Mouse (Mus musculus): ENCODE data around the gene Cacna1d. TPM values are rescaled to one million over a fixed set of nuclear protein-coding genes. Genes with fewer than 3 reads are reported as not detected.

Cacna1d gene
- polyA plus RNA-seq, 1 experiment from 2014 or later, result 8.2 TPM

DNA sequence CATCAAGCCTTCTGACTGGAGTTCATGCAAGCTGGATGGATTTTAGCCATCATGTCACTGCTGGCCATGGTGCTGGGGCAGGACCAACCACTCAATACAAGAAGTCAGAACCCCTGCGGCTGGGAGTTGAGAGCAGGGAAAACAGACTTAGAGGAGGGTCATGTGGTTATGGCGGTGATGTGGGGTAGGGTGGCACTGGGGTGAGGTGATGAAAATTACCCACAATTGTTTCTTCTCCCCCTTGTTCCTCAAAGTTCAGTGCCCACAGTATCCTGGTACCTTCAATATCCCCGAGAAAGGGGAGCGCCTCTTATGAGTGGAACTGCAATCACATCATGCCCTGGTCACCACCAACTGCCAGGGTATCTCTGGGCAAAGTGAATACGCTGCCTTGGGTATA is 239.9 kb downstream of the Cacna1d start:
- Histone ChIP-seq H3K9me3 (no peaks in the 10 kb centered on the region), H3K4me2 (replicated peaks) (no peak overlapping the region), H3K9ac (replicated peaks) (no peak overlapping the region), H3K27me3 (no peaks in the 10 kb centered on the region), H3K4me1 (peaks cover 16% of the 10 kb centered on the region), H3K4me3 (no peak overlapping the region), H3K36me3 (no peaks in the 10 kb centered on the region), H3K27ac (replicated peaks) (no peak overlapping the region)
- no peak for ATAC-seq (replicated peaks)
- WGBS, result 90% methylated on average over 5 of the region's 5 CpGs

DNA sequence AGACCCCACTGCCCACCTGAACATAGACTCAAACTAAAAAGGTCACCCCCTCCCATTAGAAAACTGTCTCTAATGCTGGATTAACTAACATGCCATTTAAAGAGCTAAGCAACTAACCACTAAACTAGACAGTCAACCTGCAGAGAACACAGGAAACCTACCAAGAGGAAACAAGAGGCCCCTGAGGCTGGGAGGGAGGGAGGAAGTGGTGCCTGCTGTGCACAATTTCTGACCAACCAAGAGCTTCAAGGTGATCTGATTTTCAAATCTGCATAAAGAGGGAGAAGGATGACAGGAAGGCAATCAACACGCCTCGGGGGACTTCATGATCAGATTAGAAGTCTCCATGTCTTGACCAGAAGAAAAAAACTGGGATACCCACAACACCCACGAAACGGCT is 241.7 kb downstream of the Cacna1d start:
- Histone ChIP-seq H3K36me3 (no peaks in the 10 kb centered on the region), H3K4me1 (peaks cover 3% of the 10 kb centered on the region; the same call in 1 of the 2 replicates), H3K4me2 (replicated peaks) (no peak overlapping the region), H3K27me3 (no peaks in the 10 kb centered on the region), H3K9ac (replicated peaks) (no peak overlapping the region), H3K27ac (replicated peaks) (no peak overlapping the region), H3K9me3 (no peaks in the 10 kb centered on the region), H3K4me3 (no peak overlapping the region)
- 89% methylated on average over 4 of the region's 4 CpGs for WGBS
- ATAC-seq (replicated peaks), result no peak

DNA sequence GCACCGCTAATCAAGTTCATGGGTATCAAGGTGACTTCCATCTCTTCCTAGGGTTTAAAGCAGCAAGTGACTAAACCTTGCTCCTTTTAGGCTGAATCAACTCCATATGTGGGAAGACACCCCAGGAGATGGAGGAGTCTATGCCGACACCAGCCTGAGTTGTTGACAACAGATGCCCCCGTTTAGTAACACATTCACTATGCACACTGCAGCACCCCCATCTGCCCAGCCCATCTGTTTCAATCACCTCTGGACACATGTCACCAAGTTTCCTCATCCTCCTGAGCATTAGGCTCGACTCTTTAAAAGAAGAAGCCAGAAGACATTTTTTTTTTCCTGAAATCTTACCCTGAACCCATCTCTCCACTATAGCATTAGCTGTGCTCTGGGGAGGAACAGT is 242.4 kb downstream of the Cacna1d start:
- no peak overlapping the region for H3K9ac ChIP-seq (replicated peaks)
- no peak overlapping the region for H3K4me3 ChIP-seq
- no peak overlapping the region for H3K27ac ChIP-seq (replicated peaks)
- peaks cover 3% of the 10 kb centered on the region; the same call in 1 of the 2 replicates for H3K4me1 ChIP-seq
- H3K9me3 ChIP-seq, result no peaks in the 10 kb centered on the region
- ATAC-seq (replicated peaks), result no peak
- H3K27me3 ChIP-seq, result no peaks in the 10 kb centered on the region
- WGBS, result 72% methylated on average over 4 of the region's 4 CpGs
- H3K36me3 ChIP-seq, result no peaks in the 10 kb centered on the region
- H3K4me2 ChIP-seq (replicated peaks), result no peak overlapping the region

DNA sequence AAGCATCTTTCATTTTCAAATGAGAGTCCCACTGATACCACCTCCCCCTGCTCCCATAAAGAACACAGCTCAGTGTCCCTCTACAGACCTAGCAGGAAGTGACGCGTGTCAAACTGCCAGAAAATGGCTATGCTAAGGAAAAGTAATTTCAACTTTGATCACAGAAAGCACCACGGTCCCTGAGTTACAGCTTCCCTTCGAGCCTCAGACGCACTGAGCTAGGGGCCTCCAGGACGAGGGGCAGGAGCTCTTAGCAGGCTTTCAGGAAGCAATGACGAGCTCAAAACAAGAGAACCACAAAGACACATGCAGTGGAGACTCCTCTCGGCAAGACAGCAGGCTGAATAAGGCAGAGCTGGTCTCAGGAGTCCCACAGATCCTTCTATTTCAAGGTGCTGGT is 243.1 kb downstream of the Cacna1d start:
- Histone ChIP-seq H3K27ac (replicated peaks) (no peak overlapping the region), H3K36me3 (no peaks in the 10 kb centered on the region), H3K4me2 (replicated peaks) (no peak overlapping the region), H3K4me1 (peaks cover 3% of the 10 kb centered on the region; the same call in 1 of the 2 replicates), H3K9ac (replicated peaks) (no peak overlapping the region), H3K9me3 (no peaks in the 10 kb centered on the region), H3K4me3 (no peak overlapping the region), H3K27me3 (no peaks in the 10 kb centered on the region)
- no peak for ATAC-seq (replicated peaks)
- 76% methylated on average over 8 of the region's 8 CpGs for WGBS

DNA sequence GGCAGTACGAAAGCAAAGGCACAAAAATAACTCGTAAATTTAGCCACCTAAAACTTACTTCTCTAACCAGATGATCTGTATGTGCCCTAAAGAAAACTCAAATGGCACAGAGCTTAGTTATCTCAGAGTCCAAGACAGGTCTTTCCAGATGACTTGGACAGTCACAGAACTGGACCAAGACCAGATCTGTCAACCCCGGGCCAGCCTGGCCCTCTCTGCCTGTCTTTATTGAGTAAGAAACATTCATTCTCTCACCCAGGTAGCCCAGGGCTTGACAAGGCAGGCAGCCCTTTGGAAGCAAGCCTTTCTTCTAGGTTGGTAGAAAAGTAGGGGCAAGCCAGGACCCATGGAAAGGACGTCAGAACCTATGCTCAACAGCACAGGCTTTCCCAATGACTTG is 243.6 kb downstream of the Cacna1d start:
- peaks cover 3% of the 10 kb centered on the region; the same call in 1 of the 2 replicates for H3K4me1 ChIP-seq
- no peak overlapping the region for H3K27ac ChIP-seq (replicated peaks)
- no peak overlapping the region for H3K9ac ChIP-seq (replicated peaks)
- no peak overlapping the region for H3K4me3 ChIP-seq
- ATAC-seq (replicated peaks), result no peak
- no peaks in the 10 kb centered on the region for H3K36me3 ChIP-seq
- no peaks in the 10 kb centered on the region for H3K9me3 ChIP-seq
- no peaks in the 10 kb centered on the region for H3K27me3 ChIP-seq
- H3K4me2 ChIP-seq (replicated peaks), result no peak overlapping the region
- 89% methylated on average over 4 of the region's 4 CpGs for WGBS

DNA sequence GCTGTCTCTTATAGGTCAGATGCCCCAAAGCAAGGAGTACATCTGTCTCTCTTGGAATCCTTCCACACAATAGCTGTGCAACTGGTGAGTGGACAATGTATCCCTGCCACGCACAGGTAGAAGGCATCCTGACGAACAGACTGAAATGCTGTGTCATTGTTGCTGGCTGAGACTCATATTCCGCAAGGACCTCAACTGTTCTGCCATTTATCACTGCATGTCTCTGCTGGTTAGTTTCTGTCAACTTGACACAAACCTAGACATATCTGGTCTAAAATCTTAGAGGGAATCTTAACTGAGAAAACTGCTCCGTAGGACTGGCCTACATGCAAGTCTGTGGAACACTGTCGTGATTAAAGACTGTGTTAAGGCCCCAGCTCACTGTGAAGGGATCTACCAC is 246.5 kb downstream of the Cacna1d start:
- 92% methylated on average over 5 of the region's 5 CpGs for WGBS
- Histone ChIP-seq H3K27ac (replicated peaks) (no peak overlapping the region), H3K4me3 (no peak overlapping the region), H3K9ac (replicated peaks) (no peak overlapping the region), H3K9me3 (no peaks in the 10 kb centered on the region), H3K27me3 (no peaks in the 10 kb centered on the region), H3K4me1 (no peaks in the 10 kb centered on the region), H3K4me2 (replicated peaks) (no peak overlapping the region), H3K36me3 (no peaks in the 10 kb centered on the region)
- no peak for ATAC-seq (replicated peaks)

- Histone ChIP-seq H3K27me3 (no peaks in the 10 kb centered on the region), H3K9ac (replicated peaks) (no peak overlapping the region), H3K4me1 (no peaks in the 10 kb centered on the region), H3K4me3 (no peak overlapping the region), H3K27ac (replicated peaks) (no peak overlapping the region), H3K36me3 (no peaks in the 10 kb centered on the region), H3K4me2 (replicated peaks) (no peak overlapping the region), H3K9me3 (no peaks in the 10 kb centered on the region)
- ATAC-seq (replicated peaks), result no peak
- WGBS, result 90% methylated on average over 3 of the region's 3 CpGs
These were observed 248.4 kb downstream of the Cacna1d start for GRCm38 (mm10) chr14:30242818-30243205.

GRCm38 (mm10) chr14:30242166-30242817 is 249.0 kb downstream of the Cacna1d start:
- Histone ChIP-seq H3K27ac (replicated peaks) (no peak overlapping the region), H3K4me1 (no peaks in the 10 kb centered on the region), H3K27me3 (no peaks in the 10 kb centered on the region), H3K9me3 (no peaks in the 10 kb centered on the region), H3K9ac (replicated peaks) (no peak overlapping the region), H3K4me2 (replicated peaks) (no peak overlapping the region), H3K36me3 (no peaks in the 10 kb centered on the region), H3K4me3 (no peak overlapping the region)
- WGBS, result 90% methylated on average over 13 of the region's 13 CpGs
- no peak for ATAC-seq (replicated peaks)

DNA sequence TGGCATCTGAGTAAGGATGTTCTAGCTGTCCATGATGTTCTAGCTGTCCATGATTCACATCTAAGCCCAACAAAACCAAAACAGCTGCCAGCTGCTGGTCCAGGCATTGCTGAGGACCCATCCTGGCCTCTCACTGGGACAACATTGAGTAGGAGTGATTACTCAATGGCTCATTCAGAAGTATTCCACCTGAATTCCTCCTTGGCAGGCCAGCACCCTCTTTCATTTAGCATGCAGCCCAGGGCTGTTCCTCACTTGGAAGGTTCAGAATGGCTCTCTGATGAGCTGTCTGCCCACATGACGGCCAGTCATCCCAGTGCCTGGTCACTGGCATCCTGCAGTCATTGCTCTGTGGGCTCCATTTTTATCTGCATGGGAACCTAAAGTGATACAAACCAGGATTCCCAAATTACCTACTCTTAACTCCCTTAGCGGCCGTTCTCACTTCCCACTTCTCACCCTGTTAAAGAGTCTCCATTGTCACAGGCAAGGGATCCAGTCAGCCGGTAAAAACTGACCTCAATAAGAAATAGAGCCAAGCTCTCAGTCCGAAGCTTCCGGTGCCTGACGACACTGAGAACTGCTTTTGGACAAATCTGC is 250.2 kb downstream of the Cacna1d start:
- H3K4me1 ChIP-seq, result no peaks in the 10 kb centered on the region
- no peak overlapping the region for H3K27ac ChIP-seq (replicated peaks)
- H3K9me3 ChIP-seq, result no peaks in the 10 kb centered on the region
- H3K9ac ChIP-seq (replicated peaks), result no peak overlapping the region
- WGBS, result 70% methylated on average over 7 of the region's 7 CpGs
- H3K27me3 ChIP-seq, result no peaks in the 10 kb centered on the region
- no peak for ATAC-seq (replicated peaks)
- H3K36me3 ChIP-seq, result no peaks in the 10 kb centered on the region
- no peak overlapping the region for H3K4me3 ChIP-seq
- H3K4me2 ChIP-seq (replicated peaks), result no peak overlapping the region

- Histone ChIP-seq H3K4me3 (no peak overlapping the region), H3K9ac (replicated peaks) (no peak overlapping the region), H3K9me3 (no peaks in the 10 kb centered on the region), H3K27me3 (no peaks in the 10 kb centered on the region), H3K4me1 (no peaks in the 10 kb centered on the region), H3K27ac (replicated peaks) (no peak overlapping the region), H3K36me3 (no peaks in the 10 kb centered on the region), H3K4me2 (replicated peaks) (no peak overlapping the region)
- no peak for ATAC-seq (replicated peaks)
- WGBS, result 87% methylated on average over 5 of the region's 5 CpGs
These were observed 252.4 kb downstream of the Cacna1d start for GRCm38 (mm10) chr14:30238807-30239206.

- no peak overlapping the region for H3K9ac ChIP-seq (replicated peaks)
- no peaks in the 10 kb centered on the region for H3K27me3 ChIP-seq
- H3K4me1 ChIP-seq, result no peaks in the 10 kb centered on the region
- ATAC-seq (replicated peaks), result no peak
- H3K9me3 ChIP-seq, result no peaks in the 10 kb centered on the region
- no peak overlapping the region for H3K4me3 ChIP-seq
- no peaks in the 10 kb centered on the region for H3K36me3 ChIP-seq
- H3K4me2 ChIP-seq (replicated peaks), result no peak overlapping the region
- no peak overlapping the region for H3K27ac ChIP-seq (replicated peaks)
- 88% methylated on average over 5 of the region's 5 CpGs for WGBS
These were observed 266.1 kb downstream of the Cacna1d start for GRCm38 (mm10) chr14:30225161-30225560.

DNA sequence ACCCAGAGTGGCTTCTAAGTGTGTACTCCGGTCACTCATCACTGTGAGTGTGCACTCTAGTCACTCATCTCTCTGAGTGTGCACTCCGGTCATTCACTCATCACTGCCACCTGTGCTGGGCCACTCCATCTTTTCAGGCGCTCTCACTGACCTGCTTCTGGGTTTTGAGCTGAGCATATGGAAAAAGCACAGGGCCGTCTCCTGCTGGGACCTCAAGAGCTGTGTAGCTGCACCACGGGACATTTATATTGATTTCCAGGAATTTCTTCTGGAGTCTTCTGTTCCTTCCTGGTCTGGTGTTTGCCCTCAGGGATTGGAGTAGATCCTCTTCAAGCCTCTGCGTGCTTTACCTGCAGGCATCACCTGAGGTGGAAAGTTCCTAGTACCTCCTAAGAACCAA is 269.2 kb downstream of the Cacna1d start:
- no peaks in the 10 kb centered on the region for H3K4me1 ChIP-seq
- no peaks in the 10 kb centered on the region for H3K36me3 ChIP-seq
- no peak overlapping the region for H3K4me2 ChIP-seq (replicated peaks)
- 91% methylated on average over 6 of the region's 6 CpGs for WGBS
- no peaks in the 10 kb centered on the region for H3K9me3 ChIP-seq
- H3K4me3 ChIP-seq, result no peak overlapping the region
- no peaks in the 10 kb centered on the region for H3K27me3 ChIP-seq
- ATAC-seq (replicated peaks), result no peak
- no peak overlapping the region for H3K9ac ChIP-seq (replicated peaks)
- no peak overlapping the region for H3K27ac ChIP-seq (replicated peaks)

DNA sequence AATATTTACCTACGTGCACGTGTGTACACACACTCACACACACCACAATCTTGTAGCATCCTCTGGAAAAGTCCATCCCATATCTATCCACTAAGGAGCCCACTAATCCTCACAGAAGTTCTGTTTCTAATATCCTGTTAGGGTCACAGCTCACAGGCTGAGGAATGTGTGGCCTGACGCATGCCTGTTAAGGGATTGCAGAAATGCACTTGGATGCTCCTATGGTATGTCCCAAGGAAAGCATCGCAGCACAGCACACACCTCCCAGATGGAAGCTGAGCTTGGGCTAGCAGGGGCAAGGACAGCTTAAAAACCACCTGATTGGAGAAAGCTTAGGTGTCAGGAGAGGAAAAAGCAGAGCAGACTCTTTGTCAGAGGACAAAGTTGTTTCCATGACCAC is 271.4 kb downstream of the Cacna1d start:
- WGBS, result 87% methylated on average over 4 of the region's 4 CpGs
- Histone ChIP-seq H3K4me2 (replicated peaks) (no peak overlapping the region), H3K4me1 (no peaks in the 10 kb centered on the region), H3K27me3 (no peaks in the 10 kb centered on the region), H3K36me3 (no peaks in the 10 kb centered on the region), H3K9me3 (no peaks in the 10 kb centered on the region), H3K4me3 (no peak overlapping the region), H3K27ac (replicated peaks) (no peak overlapping the region), H3K9ac (replicated peaks) (no peak overlapping the region)
- no peak for ATAC-seq (replicated peaks)

Data from forebrain, embryonic 15.5 days (tissue).